Mouse (Mus musculus): ENCODE measurements around the gene Hexdc. TPM values are rescaled to one million over a fixed set of nuclear protein-coding genes. Genes with fewer than 3 reads are reported as not detected.

Hexdc gene
- 5.0 and 11.8 TPM in 2 replicates for polyA plus RNA-seq (2011; ENCODE audit: insufficient read depth, insufficient read length, low replicate concordance, missing spikeins)

DNA sequence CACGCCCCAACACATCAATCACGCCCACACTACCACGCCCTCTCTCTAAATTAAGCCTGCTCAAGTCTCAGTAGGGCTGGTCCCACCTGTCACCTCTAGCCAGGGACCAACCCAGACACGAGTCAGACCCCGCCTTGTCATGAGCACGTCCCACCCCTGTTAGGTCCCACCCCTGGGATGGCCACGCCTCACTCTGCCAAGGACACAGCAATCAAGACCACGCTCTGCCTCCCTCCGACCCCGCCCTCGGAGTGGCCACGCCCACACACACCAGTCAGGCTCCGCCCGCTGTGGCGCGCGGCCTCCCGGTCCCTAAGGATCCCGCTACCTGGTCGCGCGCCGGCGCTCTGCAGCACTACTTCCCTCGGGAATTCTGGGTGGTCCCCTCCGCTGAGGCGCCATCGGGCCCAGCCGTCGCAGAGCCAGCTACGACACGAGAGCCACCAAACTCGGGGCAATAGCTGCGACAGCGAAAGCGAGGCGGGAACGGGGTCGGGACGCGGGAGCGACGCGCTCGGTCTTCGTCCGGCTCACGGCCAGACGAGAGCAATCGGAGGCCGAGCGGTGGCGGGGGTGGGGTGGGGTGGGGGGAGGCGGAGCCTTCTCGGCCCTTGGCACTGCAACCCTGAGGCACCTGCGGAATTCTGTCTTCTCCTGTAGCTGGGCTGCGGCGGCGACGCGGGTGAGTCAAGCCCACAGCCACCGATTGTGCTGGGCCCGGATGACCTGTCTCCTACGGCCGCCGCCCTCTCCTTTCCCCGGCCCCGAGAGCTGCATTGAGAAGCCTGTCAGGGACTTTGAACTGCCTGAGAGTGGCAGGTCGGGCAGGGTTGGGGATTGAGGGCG lies at the start of gene Hexdc, which contains the start of gene Ogfod3:
Gene Hexdc (plus strand): TSS at position 273 of the 846 bp plus-strand sequence.
Gene Ogfod3 (minus strand): TSS at position 551 of the 846 bp plus-strand sequence.
- TF ChIP-seq CTCF (IDR thresholded peaks at IDR 0.05; ENCODE audit: control insufficient read depth, insufficient read depth, low read length), result no peak
- TF ChIP-seq POLR2A (IDR thresholded peaks at IDR 0.05; ENCODE audit: borderline replicate concordance, control insufficient read depth, low read depth, low read length), result peak; percentile 52; the same call in 1 of the 2 replicates
- Histone ChIP-seq H3K4me3 (replicated peaks; ENCODE audit: control insufficient read depth, low read depth, low read length) (peak within 1 kb of the TSS; percentile 93), H3K4me1 (ENCODE audit: control insufficient read depth, insufficient read depth, low read length) (no peaks in the 10 kb centered on the region), H3K27ac (ENCODE audit: control insufficient read depth, insufficient read depth, low read depth, low read length, poor library complexity) (peak within 1 kb of the TSS; percentile 66; the same call in 1 of the 2 replicates)
- under 1% methylated on average over 69 of the region's 70 CpGs for WGBS

DNA sequence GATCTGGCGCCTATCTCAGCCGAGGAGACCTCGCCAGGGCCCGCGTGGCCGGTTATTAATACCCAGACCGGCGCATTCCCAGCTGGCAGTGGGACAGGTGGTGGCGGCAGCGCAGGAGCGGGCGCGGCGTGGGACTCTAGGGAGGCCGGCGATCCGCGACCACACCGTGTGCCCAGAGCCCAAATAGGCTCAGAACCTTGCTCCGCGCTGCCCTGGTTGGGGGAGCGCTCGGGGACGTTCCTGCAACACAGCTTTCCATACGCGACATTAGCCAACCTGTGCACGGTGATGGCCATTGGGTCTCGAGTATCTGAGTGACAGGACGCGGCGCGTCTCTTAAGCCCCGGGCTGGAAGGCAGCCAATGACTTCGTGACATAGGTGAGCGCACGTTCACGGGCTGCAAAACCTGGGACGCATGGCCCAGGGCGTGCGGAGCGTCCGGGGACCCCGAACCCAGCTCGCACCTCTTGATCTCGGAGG lies 47.8 kb upstream of the Hexdc start:
- 3% methylated on average over 45 of the region's 45 CpGs for WGBS
- Histone ChIP-seq H3K4me1 (ENCODE audit: control insufficient read depth, insufficient read depth, low read length) (no peaks in the 10 kb centered on the region), H3K27ac (ENCODE audit: control insufficient read depth, insufficient read depth, low read depth, low read length, poor library complexity) (no peak overlapping the region), H3K4me3 (replicated peaks; ENCODE audit: control insufficient read depth, low read depth, low read length) (no peak overlapping the region)
- no peak for TF ChIP-seq CTCF (IDR thresholded peaks at IDR 0.05; ENCODE audit: control insufficient read depth, insufficient read depth, low read length)
- no peak for TF ChIP-seq POLR2A (IDR thresholded peaks at IDR 0.05; ENCODE audit: borderline replicate concordance, control insufficient read depth, low read depth, low read length)

GRCm38 (mm10) chr11:121159971-121160370 lies 44.3 kb upstream of the Hexdc start, which contains the start of gene Uts2r:
Uts2r (plus strand) TSS chr11:121160271.
- no peak for TF ChIP-seq POLR2A (IDR thresholded peaks at IDR 0.05; ENCODE audit: borderline replicate concordance, control insufficient read depth, low read depth, low read length)
- no peak for TF ChIP-seq CTCF (IDR thresholded peaks at IDR 0.05; ENCODE audit: control insufficient read depth, insufficient read depth, low read length)
- 73% methylated on average over 5 of the region's 5 CpGs for WGBS
- H3K4me3 ChIP-seq (replicated peaks; ENCODE audit: control insufficient read depth, low read depth, low read length), result no peak within 1 kb of the TSS
- H3K27ac ChIP-seq (ENCODE audit: control insufficient read depth, insufficient read depth, low read depth, low read length, poor library complexity), result no peak within 1 kb of the TSS
- H3K4me1 ChIP-seq (ENCODE audit: control insufficient read depth, insufficient read depth, low read length), result no peaks in the 10 kb centered on the region

DNA sequence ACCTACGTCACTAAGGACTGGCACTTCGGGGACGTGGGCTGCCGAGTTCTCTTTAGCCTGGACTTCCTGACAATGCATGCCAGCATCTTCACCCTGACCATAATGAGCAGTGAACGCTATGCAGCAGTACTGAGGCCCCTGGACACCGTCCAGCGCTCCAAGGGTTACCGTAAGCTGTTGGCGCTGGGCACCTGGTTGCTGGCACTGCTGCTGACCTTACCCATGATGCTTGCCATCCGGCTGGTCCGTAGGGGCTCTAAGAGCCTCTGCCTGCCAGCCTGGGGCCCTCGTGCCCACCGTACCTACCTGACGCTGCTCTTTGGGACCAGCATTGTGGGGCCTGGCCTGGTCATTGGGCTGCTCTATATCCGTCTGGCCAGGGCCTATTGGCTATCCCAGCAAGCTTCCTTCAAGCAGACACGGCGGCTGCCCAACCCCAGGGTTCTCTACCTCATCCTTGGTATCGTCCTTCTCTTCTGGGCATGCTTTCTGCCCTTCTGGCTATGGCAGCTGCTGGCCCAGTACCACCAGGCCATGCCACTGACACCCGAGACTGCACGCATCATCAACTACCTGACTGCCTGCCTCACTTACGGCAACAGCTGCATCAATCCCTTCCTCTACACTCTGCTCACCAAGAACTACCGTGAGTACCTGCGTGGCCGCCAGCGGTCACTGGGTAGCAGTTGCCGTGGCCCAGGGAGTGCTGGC lies 43.4 kb upstream of the Hexdc start:
- Histone ChIP-seq H3K4me1 (ENCODE audit: control insufficient read depth, insufficient read depth, low read length) (no peaks in the 10 kb centered on the region), H3K27ac (ENCODE audit: control insufficient read depth, insufficient read depth, low read depth, low read length, poor library complexity) (no peak overlapping the region), H3K4me3 (replicated peaks; ENCODE audit: control insufficient read depth, low read depth, low read length) (no peak overlapping the region)
- WGBS, result 85% methylated on average over 26 of the region's 26 CpGs
- TF ChIP-seq POLR2A (IDR thresholded peaks at IDR 0.05; ENCODE audit: borderline replicate concordance, control insufficient read depth, low read depth, low read length), result no peak
- no peak for TF ChIP-seq CTCF (IDR thresholded peaks at IDR 0.05; ENCODE audit: control insufficient read depth, insufficient read depth, low read length)

DNA sequence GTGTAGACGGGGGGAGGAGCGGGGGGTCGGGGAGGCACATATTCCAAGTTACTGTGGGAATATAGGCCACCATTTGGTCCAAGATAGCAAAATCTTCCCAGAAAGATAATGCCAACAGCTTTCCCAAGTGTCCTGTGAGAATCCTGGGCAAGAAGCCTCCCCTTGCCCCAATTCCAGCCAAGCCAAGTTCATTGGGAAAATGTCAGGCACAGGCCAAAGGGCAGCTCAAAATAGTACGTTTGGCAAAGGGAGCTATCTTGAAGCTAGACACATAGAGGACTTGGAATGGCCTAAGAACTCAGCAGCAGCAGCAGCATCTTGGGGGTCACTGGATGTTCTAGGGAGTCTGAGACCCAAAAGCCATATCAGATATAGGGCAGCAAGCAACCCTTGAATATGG lies 40.5 kb upstream of the Hexdc start:
- Histone ChIP-seq H3K4me3 (replicated peaks; ENCODE audit: control insufficient read depth, low read depth, low read length) (no peak overlapping the region), H3K27ac (ENCODE audit: control insufficient read depth, insufficient read depth, low read depth, low read length, poor library complexity) (no peak overlapping the region), H3K4me1 (ENCODE audit: control insufficient read depth, insufficient read depth, low read length) (no peaks in the 10 kb centered on the region)
- 79% methylated on average over 4 of the region's 4 CpGs for WGBS
- no peak for TF ChIP-seq POLR2A (IDR thresholded peaks at IDR 0.05; ENCODE audit: borderline replicate concordance, control insufficient read depth, low read depth, low read length)
- no peak for TF ChIP-seq CTCF (IDR thresholded peaks at IDR 0.05; ENCODE audit: control insufficient read depth, insufficient read depth, low read length)

DNA sequence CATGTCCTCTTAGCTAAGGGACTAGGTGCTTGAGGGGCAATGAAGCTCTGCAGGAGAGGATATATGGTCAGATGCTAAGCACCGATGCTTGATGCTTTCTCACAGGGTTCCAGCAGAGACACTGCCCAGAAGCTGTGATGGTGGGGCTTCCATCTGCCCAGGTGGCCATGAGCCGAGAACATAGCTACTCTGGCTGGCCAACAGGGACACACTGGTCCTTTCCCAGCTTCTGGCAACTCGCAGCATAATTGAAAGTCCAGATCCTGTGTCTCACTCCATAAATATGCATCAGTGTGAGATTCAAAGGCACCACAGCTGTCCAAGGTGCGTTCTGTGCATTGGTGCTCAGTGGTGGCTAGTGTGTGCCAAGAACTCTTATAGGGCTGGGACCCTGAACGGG lies 31.0 kb upstream of the Hexdc start:
- 81% methylated on average over 5 of the region's 5 CpGs for WGBS
- TF ChIP-seq POLR2A (IDR thresholded peaks at IDR 0.05; ENCODE audit: borderline replicate concordance, control insufficient read depth, low read depth, low read length) (no peak), CTCF (IDR thresholded peaks at IDR 0.05; ENCODE audit: control insufficient read depth, insufficient read depth, low read length) (no peak)
- Histone ChIP-seq H3K4me3 (replicated peaks; ENCODE audit: control insufficient read depth, low read depth, low read length) (no peak overlapping the region), H3K27ac (ENCODE audit: control insufficient read depth, insufficient read depth, low read depth, low read length, poor library complexity) (no peak overlapping the region), H3K4me1 (ENCODE audit: control insufficient read depth, insufficient read depth, low read length) (no peaks in the 10 kb centered on the region; the same call in 1 of the 2 replicates)

DNA sequence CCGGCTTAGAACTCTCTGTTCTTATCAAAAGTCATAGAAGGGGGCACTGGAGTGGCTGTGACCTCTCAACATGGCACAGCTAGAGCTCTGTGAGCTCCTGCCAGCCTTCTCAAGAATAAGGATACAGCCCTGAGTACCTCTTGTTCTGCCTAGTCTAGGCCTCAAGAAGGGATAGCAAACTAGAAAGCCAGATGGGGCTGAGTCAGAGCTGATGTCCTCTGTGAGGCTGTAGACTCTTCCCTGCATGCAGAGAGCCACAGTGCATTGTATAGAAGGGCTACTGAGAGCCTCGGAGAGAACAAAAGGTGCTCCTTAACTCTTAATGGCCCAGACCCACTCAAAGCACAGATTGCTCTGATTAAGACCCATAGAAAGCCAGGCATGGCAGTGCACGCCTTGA lies 30.0 kb upstream of the Hexdc start:
- TF ChIP-seq POLR2A (IDR thresholded peaks at IDR 0.05; ENCODE audit: borderline replicate concordance, control insufficient read depth, low read depth, low read length) (no peak), CTCF (IDR thresholded peaks at IDR 0.05; ENCODE audit: control insufficient read depth, insufficient read depth, low read length) (no peak)
- Histone ChIP-seq H3K4me3 (replicated peaks; ENCODE audit: control insufficient read depth, low read depth, low read length) (no peak overlapping the region), H3K27ac (ENCODE audit: control insufficient read depth, insufficient read depth, low read depth, low read length, poor library complexity) (no peak overlapping the region), H3K4me1 (ENCODE audit: control insufficient read depth, insufficient read depth, low read length) (no peaks in the 10 kb centered on the region; the same call in 1 of the 2 replicates)
- WGBS, result 73% methylated on average over 3 of the region's 3 CpGs
